Mouse (Mus musculus) left cerebral cortex, adult 11 months (tissue): Measurements from ENCODE around the gene Tut4.

Experiments
- DNase-seq: peaks from one replicate; pipeline ENCODE4 v3.0.0; 2022; ENCODE audit warnings: low spot score

Tut4 gene

GRCm38 (mm10) chr4:108503023-108503422 lies 43.8 kb downstream of the Tut4 start:
- no peak for DNase-seq

- DNase-seq = no peak
Measured at GRCm38 (mm10) chr4:108539701-108540100, 80.5 kb downstream of the Tut4 start.

- DNase-seq = no peak
Measured at GRCm38 (mm10) chr4:108565026-108565425, 105.8 kb downstream of the Tut4 start.

- DNase-seq = no peak
Measured at GRCm38 (mm10) chr4:108572644-108573043, 113.4 kb downstream of the Tut4 start.

- DNase-seq = peak; percentile 93
Measured at GRCm38 (mm10) chr4:108578840-108579742, 119.9 kb downstream of the Tut4 start, which contains the start of the genes Prpf38a and Orc1. Prpf38a (minus strand) TSS chr4:108579336. Orc1 (plus strand) TSS chr4:108579423.

- DNase-seq = no peak
Measured at GRCm38 (mm10) chr4:108579743-108580411, 120.7 kb downstream of the Tut4 start.

- DNase-seq = no peak
Measured at GRCm38 (mm10) chr4:108593376-108593775, 134.2 kb downstream of the Tut4 start.

GRCm38 (mm10) chr4:108595785-108596184 lies 136.6 kb downstream of the Tut4 start:
- DNase-seq = no peak

GRCm38 (mm10) chr4:108598306-108598705 lies 139.1 kb downstream of the Tut4 start:
- DNase-seq = no peak

GRCm38 (mm10) chr4:108601870-108602269 lies 142.6 kb downstream of the Tut4 start:
- no peak for DNase-seq

- DNase-seq = no peak
Measured at GRCm38 (mm10) chr4:108608651-108609050, 149.4 kb downstream of the Tut4 start.
